Mouse (Mus musculus) heart, postnatal 0 days (tissue): ENCODE data around the gene Znrf1. TPM values are rescaled to one million over a fixed set of nuclear protein-coding genes. Genes with fewer than 3 reads are reported as not detected.

Source experiments
- ATAC-seq: fragments of 200-750 bp; cut with Nextera tagmentation; 2 replicates; pipeline ENCODE4 v1.8.0; 2017; ENCODE audit warnings: low read depth, moderate number of reproducible peaks, moderate library complexity; ENCODE audit not compliant: insufficient read depth
- DNase-seq: peaks from one replicate; pipeline ENCODE4 v3.0.0-alpha.2; 2016; ENCODE audit warnings: low spot score
- H3K27ac ChIP-seq: fragments of 300-500 bp; sonication (generic); 2 replicates; pipeline ENCODE4 v1.5.1; 2014; ENCODE audit warnings: low read depth, mild to moderate bottlenecking
- H3K27me3 ChIP-seq: fragments of 300-500 bp; sonication (generic); 2 replicates; pipeline ENCODE4 v1.6.1; 2014; ENCODE audit warnings: low read length, mixed read lengths; ENCODE audit not compliant: control insufficient read depth, insufficient read depth
- H3K36me3 ChIP-seq: fragments of 300-500 bp; sonication (generic); replicated peaks from 2 replicates; pipeline ENCODE4 v1.6.1; 2014; ENCODE audit warnings: low read length, mixed read lengths; ENCODE audit not compliant: control insufficient read depth, insufficient read depth
- H3K4me1 ChIP-seq: fragments of 300-500 bp; sonication (generic); 2 replicates; pipeline ENCODE4 v1.6.1; 2014; ENCODE audit warnings: antibody characterized with exemption; ENCODE audit not compliant: control insufficient read depth, insufficient read depth
- H3K4me2 ChIP-seq: fragments of 300-500 bp; sonication (generic); 2 replicates; pipeline ENCODE4 v1.6.1; 2014; ENCODE audit warnings: low read depth, mild to moderate bottlenecking, low read length, moderate library complexity
- H3K4me3 ChIP-seq: fragments of 300-500 bp; sonication (generic); 2 replicates; pipeline ENCODE4 v1.5.1; 2014; ENCODE audit warnings: low read depth, low read length
- H3K9ac ChIP-seq: fragments of 300-500 bp; sonication (generic); replicated peaks from 2 replicates; pipeline ENCODE4 v1.6.1; 2014; ENCODE audit warnings: low read depth, low read length, mixed read lengths
- H3K9me3 ChIP-seq: fragments of 300-500 bp; sonication (generic); replicated peaks from 2 replicates; pipeline ENCODE4 v1.6.1; 2016; ENCODE audit warnings: low read length; ENCODE audit not compliant: control insufficient read depth
- CTCF ChIP-seq: IDR thresholded peaks from 2 replicates; pipeline ENCODE4 v1.5.1; 2016; ENCODE audit warnings: antibody characterized with exemption, control low read depth, low read depth
- EP300 ChIP-seq: IDR thresholded peaks from 2 replicates; pipeline ENCODE4 v1.6.1; 2016; ENCODE audit warnings: antibody characterized with exemption, low read depth
- WGBS: fragments of 180-500 bp; shearing (Covaris S2); extraction: QIAGEN DNeasy Blood & Tissue Kit; methylation state at CpG from one replicate; pipeline ENCODE4 v1.1.7; 2014; 5-methylcytosine and 5-hydroxymethylcytosine counted together
- polyA plus RNA-seq: library from polyadenylated mRNA; unstranded; fragments of >200 nt; fragmentation: Nextera tagmentation; extraction: Ambion mirVana; gene quantifications from 2 replicates; pipeline ENCODE4 v1.2.1, GENCODE M21; 2015
- total RNA-seq: library from RNA; depleted of rRNA; stranded (reverse); fragments of >200 nt; gene quantifications from 2 replicates; pipeline ENCODE4 v1.2.3, GENCODE M21; 2014; ENCODE audit warnings: low replicate concordance

Gene Znrf1
- total and polyA plus RNA-seq, 2 experiments from 2014 or later: 13.9 to 52.1 TPM

DNA sequence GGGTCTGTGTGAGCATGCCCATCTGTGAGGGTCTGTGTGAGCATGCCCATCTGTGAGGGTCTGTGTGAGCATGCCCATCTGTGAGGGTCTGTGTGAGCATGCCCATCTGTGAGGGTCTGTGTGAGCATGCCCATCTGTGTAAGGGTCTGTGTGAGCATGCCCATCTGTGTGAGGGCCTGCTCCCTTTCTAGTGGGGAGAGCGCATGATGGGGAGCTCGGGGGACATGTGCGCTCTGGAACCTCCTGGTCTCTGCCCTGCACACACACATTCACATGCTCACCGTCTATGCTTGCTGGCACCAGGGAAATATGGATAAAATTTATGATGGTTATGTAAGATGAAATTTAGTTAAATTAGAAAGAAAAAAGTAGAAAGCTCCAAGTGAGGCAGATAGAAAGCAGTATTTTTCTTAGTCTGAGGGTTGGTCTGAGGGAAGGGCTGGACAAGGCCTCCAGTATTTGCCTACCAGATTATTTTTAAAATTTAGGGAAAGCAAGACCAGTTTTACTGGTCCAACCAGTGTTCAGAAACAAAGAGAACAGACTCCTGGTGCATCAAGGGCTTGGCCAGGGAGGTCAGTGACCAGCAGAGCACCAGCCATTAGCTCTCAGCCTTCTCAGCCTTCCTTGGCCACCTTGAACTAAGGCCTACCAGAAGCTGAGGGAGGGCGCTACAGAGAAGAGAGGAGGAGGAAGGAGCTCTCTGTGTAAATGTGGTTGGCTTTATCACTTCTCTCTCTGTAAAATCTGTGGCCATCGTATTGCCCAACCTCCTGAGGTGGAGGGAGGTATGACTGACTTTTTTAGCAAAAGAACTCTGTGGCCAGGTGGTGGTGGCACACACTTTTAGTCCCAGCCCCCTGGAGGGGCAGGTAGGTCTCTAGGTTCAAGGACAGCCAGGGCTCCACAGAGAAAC, 79.1 kb downstream of the Znrf1 start:
- no peak overlapping the region for H3K27ac ChIP-seq
- no peak for DNase-seq
- H3K4me3 ChIP-seq: no peak overlapping the region
- TF ChIP-seq EP300 (no peak), CTCF (no peak)
- WGBS: 90% methylated on average over 6 of the region's 6 CpGs
- H3K36me3 ChIP-seq: peaks cover 10% of the 10 kb centered on the region
- H3K9me3 ChIP-seq: no peaks in the 10 kb centered on the region
- H3K27me3 ChIP-seq: no peaks in the 10 kb centered on the region
- no peak overlapping the region for H3K9ac ChIP-seq
- H3K4me1 ChIP-seq: peaks cover 21% of the 10 kb centered on the region
- H3K4me2 ChIP-seq: no peak overlapping the region
- no peak for ATAC-seq

DNA sequence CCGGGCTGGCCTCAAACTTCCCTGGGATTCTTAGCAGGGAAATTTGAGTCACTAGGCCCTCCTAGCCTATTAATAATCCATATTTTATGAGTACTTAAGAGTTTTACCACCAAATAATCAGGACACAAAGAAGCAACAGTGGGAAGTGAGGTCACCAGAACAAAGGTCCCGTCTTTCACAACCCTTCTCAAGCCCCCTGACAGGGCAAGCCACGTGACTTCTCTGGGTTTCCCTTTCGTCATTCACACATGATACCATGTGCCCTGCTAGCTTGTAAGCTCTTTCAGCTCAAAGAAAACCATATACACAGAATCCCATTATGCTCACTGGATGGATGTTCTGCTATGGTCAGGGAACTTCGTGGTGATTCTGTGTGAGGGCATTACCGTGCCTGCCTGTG, 81.9 kb downstream of the Znrf1 start:
- Histone ChIP-seq H3K36me3 (peaks cover 10% of the 10 kb centered on the region; the same call in 1 of the 2 replicates), H3K4me2 (no peak overlapping the region), H3K9ac (no peak overlapping the region), H3K27ac (no peak overlapping the region), H3K27me3 (no peaks in the 10 kb centered on the region), H3K9me3 (no peaks in the 10 kb centered on the region), H3K4me1 (peaks cover 24% of the 10 kb centered on the region), H3K4me3 (no peak overlapping the region)
- no peak for TF ChIP-seq EP300
- TF ChIP-seq CTCF: no peak
- DNase-seq: peak; percentile 9
- 55% methylated on average over 6 of the region's 6 CpGs for WGBS
- ATAC-seq: 0 out of 2 replicates have a peak, but pooled peaks have one; percentile 21

DNA sequence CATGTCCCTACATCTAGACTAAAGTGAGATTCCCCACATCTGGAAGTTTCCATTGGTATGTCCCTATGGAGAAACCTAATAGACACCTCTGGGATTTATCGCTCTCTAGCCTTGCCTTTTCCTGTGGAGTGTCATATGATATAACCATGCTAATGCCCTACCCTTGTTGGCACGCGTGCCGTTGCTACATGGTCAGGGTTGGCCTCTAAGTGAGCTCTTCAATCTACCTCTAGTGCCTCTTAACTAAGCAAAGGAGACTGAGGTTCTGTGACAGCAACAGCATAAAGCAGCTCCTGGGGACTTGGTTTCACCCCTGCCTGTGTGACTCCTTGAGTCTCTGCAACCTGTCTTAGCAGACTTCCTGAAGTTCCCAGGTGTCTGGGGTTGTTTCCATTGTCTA, 82.4 kb downstream of the Znrf1 start:
- ATAC-seq (no peak), DNase-seq (no peak)
- H3K27me3 ChIP-seq: no peaks in the 10 kb centered on the region
- H3K4me1 ChIP-seq: peaks cover 24% of the 10 kb centered on the region
- H3K36me3 ChIP-seq: peaks cover 13% of the 10 kb centered on the region; the same call in 1 of the 2 replicates
- WGBS: 72% methylated on average over 4 of the region's 4 CpGs
- no peak overlapping the region for H3K9ac ChIP-seq
- no peak overlapping the region for H3K4me3 ChIP-seq
- no peak overlapping the region for H3K4me2 ChIP-seq
- no peak for TF ChIP-seq CTCF
- TF ChIP-seq EP300: no peak
- peak overlapping the region; percentile 9; the same call in 1 of the 2 replicates for H3K27ac ChIP-seq
- H3K9me3 ChIP-seq: no peaks in the 10 kb centered on the region

DNA sequence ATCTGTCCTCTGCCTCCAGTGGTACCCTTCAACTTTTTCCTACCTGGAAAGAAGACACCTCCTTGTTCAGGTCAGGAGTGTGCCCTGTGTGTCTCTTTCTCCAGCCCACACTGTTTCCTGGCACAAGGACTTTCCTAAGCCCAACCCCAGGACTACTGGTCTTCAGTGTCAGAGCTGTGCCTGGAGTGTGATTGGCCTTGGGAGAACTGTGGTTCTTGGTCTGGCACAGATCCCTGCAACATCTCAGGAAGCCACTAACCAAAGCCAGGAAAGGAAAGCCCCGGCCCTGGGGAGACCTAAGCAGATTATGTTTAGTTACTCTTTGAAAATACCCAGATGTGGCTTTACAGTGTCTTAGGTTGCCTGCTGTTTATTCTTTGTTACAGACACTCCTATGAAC, 84.0 kb downstream of the Znrf1 start:
- H3K4me2 ChIP-seq: no peak overlapping the region
- TF ChIP-seq EP300: 0 out of 2 replicates have a peak, but pooled peaks have one; percentile 29
- TF ChIP-seq CTCF: no peak

DNA sequence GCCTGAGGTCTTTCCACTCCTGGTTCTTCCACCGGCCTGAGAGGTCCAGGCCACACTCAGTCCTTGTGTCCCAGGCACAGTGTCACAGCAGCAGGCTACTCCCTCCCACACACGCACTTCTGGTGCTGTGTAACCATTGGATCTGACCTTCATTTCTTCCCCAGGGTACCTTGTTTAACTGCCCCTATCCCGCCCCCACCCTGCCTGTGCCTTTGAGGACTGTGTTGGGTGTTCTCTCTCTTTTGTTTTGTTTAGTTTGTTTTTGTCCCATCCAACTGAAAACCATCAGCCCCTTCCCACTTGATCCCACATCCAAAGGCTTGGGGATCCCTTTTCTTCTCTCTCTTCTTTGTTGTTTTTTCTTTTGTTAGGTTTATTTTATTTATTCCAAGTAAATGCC, 86.2 kb downstream of the Znrf1 start:
- no peaks in the 10 kb centered on the region for H3K9me3 ChIP-seq
- H3K27me3 ChIP-seq: no peaks in the 10 kb centered on the region
- TF ChIP-seq CTCF: no peak
- TF ChIP-seq EP300: no peak
- peaks cover 15% of the 10 kb centered on the region; the same call in 1 of the 2 replicates for H3K36me3 ChIP-seq
- no peak for DNase-seq
- WGBS: 88% methylated on average over 3 of the region's 3 CpGs
- no peak for ATAC-seq
- no peak overlapping the region for H3K4me2 ChIP-seq
- no peak overlapping the region for H3K4me3 ChIP-seq
- H3K9ac ChIP-seq: no peak overlapping the region
- H3K27ac ChIP-seq: no peak overlapping the region
- H3K4me1 ChIP-seq: peaks cover 39% of the 10 kb centered on the region

More for the DNA sequence above, 84.0 kb downstream of the Znrf1 start:
- no peak overlapping the region for H3K9ac ChIP-seq
- no peaks in the 10 kb centered on the region for H3K9me3 ChIP-seq
- peak overlapping the region; percentile 15 for H3K27ac ChIP-seq
- no peaks in the 10 kb centered on the region for H3K27me3 ChIP-seq
- no peak overlapping the region for H3K4me3 ChIP-seq
- WGBS: 14% methylated on average over 1 of the region's 1 CpGs
- DNase-seq: peak; percentile 67
- peak; percentile 40; the same call in 1 of the 2 replicates for ATAC-seq
- peaks cover 15% of the 10 kb centered on the region; the same call in 1 of the 2 replicates for H3K36me3 ChIP-seq
- peaks cover 31% of the 10 kb centered on the region for H3K4me1 ChIP-seq
